Mouse (Mus musculus): ENCODE results near the gene Mest. TPM values are rescaled to one million over a fixed set of nuclear protein-coding genes. Genes with fewer than 3 reads are reported as not detected.

The Mest gene
- polyA plus RNA-seq, 1 experiment from 2014 or later = 846 TPM

GRCm38 (mm10) chr6:30713896-30714295, 9.5 kb upstream of the Mest start:
- Histone ChIP-seq H3K4me1 (ENCODE audit: control insufficient read depth, insufficient read depth, low read length) (peaks cover 4% of the 10 kb centered on the region; the same call in 1 of the 2 replicates), H3K9ac (ENCODE audit: low read length) (no peak overlapping the region), H3K27ac (ENCODE audit: low read length) (peak overlapping the region; percentile 48; the same call in 1 of the 2 replicates)

GRCm38 (mm10) chr6:30714891-30715471, 8.4 kb upstream of the Mest start:
- ATAC-seq (ENCODE audit: insufficient read depth, low FRiP score) = no peak
- no peak overlapping the region for H3K4me2 ChIP-seq (ENCODE audit: low read depth, low read length)
- no peaks in the 10 kb centered on the region for H3K9me3 ChIP-seq (replicated peaks; ENCODE audit: control insufficient read depth, low read length)
- H3K4me3 ChIP-seq (replicated peaks; ENCODE audit: low read length) = no peak overlapping the region
- H3K9ac ChIP-seq (ENCODE audit: low read length) = no peak overlapping the region
- peak overlapping the region; percentile 42; the same call in 1 of the 2 replicates for H3K27ac ChIP-seq (ENCODE audit: low read length)
- WGBS = 62% methylated on average over 5 of the region's 5 CpGs
- H3K36me3 ChIP-seq (ENCODE audit: control insufficient read depth, insufficient read depth, low read length) = no peaks in the 10 kb centered on the region
- H3K4me1 ChIP-seq (ENCODE audit: control insufficient read depth, insufficient read depth, low read length) = peaks cover 4% of the 10 kb centered on the region; the same call in 1 of the 2 replicates
- H3K27me3 ChIP-seq (ENCODE audit: control insufficient read depth, insufficient read depth, low read length) = no peaks in the 10 kb centered on the region

More at GRCm38 (mm10) chr6:30713896-30714295, 9.5 kb upstream of the Mest start:
- Histone ChIP-seq H3K36me3 (ENCODE audit: control insufficient read depth, insufficient read depth, low read length) (no peaks in the 10 kb centered on the region), H3K9me3 (replicated peaks; ENCODE audit: control insufficient read depth, low read length) (no peaks in the 10 kb centered on the region), H3K4me2 (ENCODE audit: low read depth, low read length) (no peak overlapping the region), H3K27me3 (ENCODE audit: control insufficient read depth, insufficient read depth, low read length) (no peaks in the 10 kb centered on the region), H3K4me3 (replicated peaks; ENCODE audit: low read length) (no peak overlapping the region)
- WGBS = 84% methylated on average over 11 of the region's 11 CpGs
- no peak for ATAC-seq (ENCODE audit: insufficient read depth, low FRiP score)

GRCm38 (mm10) chr6:30716796-30717195, 6.6 kb upstream of the Mest start:
- H3K27me3 ChIP-seq (ENCODE audit: control insufficient read depth, insufficient read depth, low read length) = no peaks in the 10 kb centered on the region
- no peak overlapping the region for H3K4me2 ChIP-seq (ENCODE audit: low read depth, low read length)
- WGBS = 70% methylated on average over 7 of the region's 7 CpGs
- peaks cover 7% of the 10 kb centered on the region for H3K4me1 ChIP-seq (ENCODE audit: control insufficient read depth, insufficient read depth, low read length)
- H3K4me3 ChIP-seq (replicated peaks; ENCODE audit: low read length) = no peak overlapping the region
- no peaks in the 10 kb centered on the region for H3K36me3 ChIP-seq (ENCODE audit: control insufficient read depth, insufficient read depth, low read length)
- peak overlapping the region; percentile 24; the same call in 1 of the 2 replicates for H3K27ac ChIP-seq (ENCODE audit: low read length)
- H3K9ac ChIP-seq (ENCODE audit: low read length) = no peak overlapping the region
- ATAC-seq (ENCODE audit: insufficient read depth, low FRiP score) = no peak
- no peaks in the 10 kb centered on the region for H3K9me3 ChIP-seq (replicated peaks; ENCODE audit: control insufficient read depth, low read length)

GRCm38 (mm10) chr6:30722385-30723164, 772 bp upstream of the Mest start:
- WGBS = 75% methylated on average over 4 of the region's 4 CpGs
- no peaks in the 10 kb centered on the region for H3K27me3 ChIP-seq (ENCODE audit: control insufficient read depth, insufficient read depth, low read length)
- no peak overlapping the region for H3K4me3 ChIP-seq (replicated peaks; ENCODE audit: low read length)
- no peaks in the 10 kb centered on the region for H3K36me3 ChIP-seq (ENCODE audit: control insufficient read depth, insufficient read depth, low read length)
- H3K4me2 ChIP-seq (ENCODE audit: low read depth, low read length) = no peak overlapping the region
- peaks cover 7% of the 10 kb centered on the region for H3K4me1 ChIP-seq (ENCODE audit: control insufficient read depth, insufficient read depth, low read length)
- H3K9me3 ChIP-seq (replicated peaks; ENCODE audit: control insufficient read depth, low read length) = no peaks in the 10 kb centered on the region
- no peak overlapping the region for H3K9ac ChIP-seq (ENCODE audit: low read length)
- ATAC-seq (ENCODE audit: insufficient read depth, low FRiP score) = no peak
- H3K27ac ChIP-seq (ENCODE audit: low read length) = no peak overlapping the region

DNA sequence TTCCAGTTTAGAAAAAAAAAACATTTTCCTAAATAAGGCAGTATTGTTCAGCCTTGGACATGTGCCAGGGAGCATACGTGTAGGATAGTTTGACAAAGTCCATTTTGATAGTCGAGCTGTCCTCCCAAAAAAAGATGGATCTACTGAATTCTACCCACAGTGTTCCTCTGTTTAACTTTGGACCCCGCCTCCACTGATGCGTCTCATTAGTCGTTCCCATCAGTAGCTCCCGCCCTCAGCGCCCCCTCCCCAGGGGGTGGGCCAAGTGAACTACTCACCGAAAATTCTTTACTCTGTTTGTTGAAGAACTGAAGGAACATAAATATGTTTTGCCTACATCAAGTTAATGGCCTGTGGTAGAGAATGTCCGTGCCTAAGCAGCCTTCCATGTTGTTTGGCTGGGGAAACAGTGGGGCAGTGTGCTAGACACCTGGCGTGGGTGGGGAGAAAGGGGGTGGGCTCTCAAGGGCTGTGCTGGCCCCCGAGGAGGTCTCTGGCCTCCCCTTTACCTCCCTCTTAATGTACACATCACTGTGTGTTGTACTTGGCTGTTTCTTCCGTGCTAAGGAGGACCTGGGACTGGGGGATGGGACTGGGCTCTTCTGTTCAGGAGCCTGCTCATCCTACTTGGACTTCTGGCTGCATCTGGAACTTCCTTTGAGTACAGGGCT, 7.1 kb downstream of the Mest start:
- no peaks in the 10 kb centered on the region for H3K27me3 ChIP-seq (ENCODE audit: control insufficient read depth, insufficient read depth, low read length)
- peak; percentile 69; the same call in 1 of the 2 replicates for ATAC-seq (ENCODE audit: insufficient read depth, low FRiP score)
- no peak overlapping the region for H3K9ac ChIP-seq (ENCODE audit: low read length)
- H3K4me3 ChIP-seq (replicated peaks; ENCODE audit: low read length) = no peak overlapping the region
- no peaks in the 10 kb centered on the region for H3K36me3 ChIP-seq (ENCODE audit: control insufficient read depth, insufficient read depth, low read length)
- 0 out of 2 replicates have a peak, but pooled peaks cover 4% of the 10 kb centered on the region for H3K9me3 ChIP-seq (replicated peaks; ENCODE audit: control insufficient read depth, low read length)
- 0 out of 2 replicates have a peak overlapping the region, but pooled peaks have one; percentile 5 for H3K4me2 ChIP-seq (ENCODE audit: low read depth, low read length)
- WGBS = 35% methylated on average over 12 of the region's 12 CpGs
- 0 out of 2 replicates have a peak overlapping the region, but pooled peaks have one; percentile 47 for H3K27ac ChIP-seq (ENCODE audit: low read length)
- H3K4me1 ChIP-seq (ENCODE audit: control insufficient read depth, insufficient read depth, low read length) = peaks cover 10% of the 10 kb centered on the region; the same call in 1 of the 2 replicates

DNA sequence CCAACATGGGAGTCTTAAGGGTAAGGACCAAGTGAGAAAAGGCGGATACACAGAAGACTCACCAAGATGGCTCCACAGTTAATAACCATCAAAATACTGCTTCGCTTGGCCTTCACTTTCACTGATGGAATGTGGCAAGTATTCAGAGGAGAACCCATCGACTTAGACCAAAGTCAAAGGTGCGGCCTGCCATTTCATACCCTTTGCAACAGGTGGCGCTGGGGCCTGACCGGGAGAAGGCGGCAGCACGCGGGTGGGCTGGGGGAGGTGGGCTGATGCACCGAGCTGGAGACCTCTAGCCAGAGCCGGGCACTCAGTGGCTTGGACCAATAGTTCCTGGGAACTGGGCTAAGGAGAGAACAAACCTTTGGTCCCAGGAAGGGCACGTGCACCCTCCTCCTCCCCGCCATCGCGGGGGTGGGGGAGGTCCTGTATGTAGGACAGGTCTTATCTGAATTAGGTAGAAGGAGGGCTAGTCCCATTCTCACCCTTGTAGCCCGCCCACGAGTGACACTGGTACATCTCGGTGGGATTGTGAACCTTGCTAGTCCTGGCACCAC, 9.3 kb downstream of the Mest start:
- Histone ChIP-seq H3K36me3 (ENCODE audit: control insufficient read depth, insufficient read depth, low read length) (no peaks in the 10 kb centered on the region), H3K9ac (ENCODE audit: low read length) (no peak overlapping the region), H3K4me1 (ENCODE audit: control insufficient read depth, insufficient read depth, low read length) (peaks cover 10% of the 10 kb centered on the region; the same call in 1 of the 2 replicates), H3K27ac (ENCODE audit: low read length) (no peak overlapping the region), H3K27me3 (ENCODE audit: control insufficient read depth, insufficient read depth, low read length) (no peaks in the 10 kb centered on the region), H3K4me3 (replicated peaks; ENCODE audit: low read length) (no peak overlapping the region), H3K9me3 (replicated peaks; ENCODE audit: control insufficient read depth, low read length) (peaks cover 22% of the 10 kb centered on the region), H3K4me2 (ENCODE audit: low read depth, low read length) (no peak overlapping the region)
- 55% methylated on average over 18 of the region's 18 CpGs for WGBS
- no peak for ATAC-seq (ENCODE audit: insufficient read depth, low FRiP score)

GRCm38 (mm10) chr6:30734465-30734864, 11.1 kb downstream of the Mest start:
- Histone ChIP-seq H3K36me3 (ENCODE audit: control insufficient read depth, insufficient read depth, low read length) (no peaks in the 10 kb centered on the region), H3K27ac (ENCODE audit: low read length) (peak overlapping the region; percentile 78), H3K9ac (ENCODE audit: low read length) (no peak overlapping the region), H3K4me3 (replicated peaks; ENCODE audit: low read length) (no peak overlapping the region), H3K27me3 (ENCODE audit: control insufficient read depth, insufficient read depth, low read length) (no peaks in the 10 kb centered on the region), H3K4me1 (ENCODE audit: control insufficient read depth, insufficient read depth, low read length) (peaks cover 10% of the 10 kb centered on the region; the same call in 1 of the 2 replicates), H3K9me3 (replicated peaks; ENCODE audit: control insufficient read depth, low read length) (peaks cover 34% of the 10 kb centered on the region), H3K4me2 (ENCODE audit: low read depth, low read length) (no peak overlapping the region)
- no peak for ATAC-seq (ENCODE audit: insufficient read depth, low FRiP score)
- WGBS = 57% methylated on average over 6 of the region's 6 CpGs

DNA sequence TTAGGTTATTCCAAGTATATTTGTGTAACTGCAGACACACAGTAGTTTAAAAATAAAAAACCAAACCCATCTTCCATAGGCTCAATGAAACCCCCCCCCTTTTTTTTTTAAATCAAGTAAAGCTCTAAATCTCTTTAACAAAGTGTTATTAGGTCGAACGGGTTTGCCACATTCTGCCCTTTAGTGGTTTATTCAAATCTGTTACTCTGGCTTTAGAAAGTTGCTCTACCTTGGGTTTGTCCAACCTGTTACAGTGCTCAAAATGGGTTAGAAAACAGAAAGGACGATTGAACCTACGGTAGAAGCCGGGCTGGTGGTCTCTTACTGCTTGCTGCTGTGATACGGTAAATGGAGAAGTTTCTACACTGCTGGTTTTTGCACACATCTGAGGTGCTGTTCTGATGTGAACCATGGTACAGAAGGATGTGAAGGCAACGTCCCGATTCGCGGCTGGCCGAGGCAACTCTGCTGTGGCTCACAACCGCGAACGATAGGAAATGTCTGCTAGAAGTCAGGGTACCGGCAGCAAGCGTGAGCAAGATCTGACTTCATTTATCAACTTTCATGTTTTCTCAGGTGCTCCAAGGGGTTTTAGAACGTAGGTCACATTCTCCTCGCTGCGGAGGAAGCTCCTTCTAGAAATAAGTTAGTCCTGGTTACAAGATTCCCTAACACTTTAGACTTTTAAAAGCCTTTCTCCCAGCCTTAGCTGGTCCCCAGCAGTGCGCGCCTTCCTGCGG, 11.8 kb downstream of the Mest start:
- H3K4me3 ChIP-seq (replicated peaks; ENCODE audit: low read length) = peak overlapping the region; percentile 10
- H3K9ac ChIP-seq (ENCODE audit: low read length) = peak overlapping the region; percentile 46
- no peaks in the 10 kb centered on the region for H3K27me3 ChIP-seq (ENCODE audit: control insufficient read depth, insufficient read depth, low read length)
- H3K4me2 ChIP-seq (ENCODE audit: low read depth, low read length) = peak overlapping the region; percentile 34
- no peak for ATAC-seq (ENCODE audit: insufficient read depth, low FRiP score)
- 0 out of 2 replicates have a peak, but pooled peaks cover 3% of the 10 kb centered on the region for H3K4me1 ChIP-seq (ENCODE audit: control insufficient read depth, insufficient read depth, low read length)
- peak overlapping the region; percentile 78 for H3K27ac ChIP-seq (ENCODE audit: low read length)
- no peaks in the 10 kb centered on the region for H3K36me3 ChIP-seq (ENCODE audit: control insufficient read depth, insufficient read depth, low read length)
- peaks cover 34% of the 10 kb centered on the region for H3K9me3 ChIP-seq (replicated peaks; ENCODE audit: control insufficient read depth, low read length)
- 53% methylated on average over 22 of the region's 22 CpGs for WGBS

Measured in stomach, embryonic 16.5 days (tissue).